Mouse (Mus musculus): ENCODE data around the gene Fgfr2. TPM values are rescaled to one million over a fixed set of nuclear protein-coding genes. Genes with fewer than 3 reads are reported as not detected.

Fgfr2 gene
- polyA plus RNA-seq, 1 experiment from 2014 or later: 92.0 TPM

DNA sequence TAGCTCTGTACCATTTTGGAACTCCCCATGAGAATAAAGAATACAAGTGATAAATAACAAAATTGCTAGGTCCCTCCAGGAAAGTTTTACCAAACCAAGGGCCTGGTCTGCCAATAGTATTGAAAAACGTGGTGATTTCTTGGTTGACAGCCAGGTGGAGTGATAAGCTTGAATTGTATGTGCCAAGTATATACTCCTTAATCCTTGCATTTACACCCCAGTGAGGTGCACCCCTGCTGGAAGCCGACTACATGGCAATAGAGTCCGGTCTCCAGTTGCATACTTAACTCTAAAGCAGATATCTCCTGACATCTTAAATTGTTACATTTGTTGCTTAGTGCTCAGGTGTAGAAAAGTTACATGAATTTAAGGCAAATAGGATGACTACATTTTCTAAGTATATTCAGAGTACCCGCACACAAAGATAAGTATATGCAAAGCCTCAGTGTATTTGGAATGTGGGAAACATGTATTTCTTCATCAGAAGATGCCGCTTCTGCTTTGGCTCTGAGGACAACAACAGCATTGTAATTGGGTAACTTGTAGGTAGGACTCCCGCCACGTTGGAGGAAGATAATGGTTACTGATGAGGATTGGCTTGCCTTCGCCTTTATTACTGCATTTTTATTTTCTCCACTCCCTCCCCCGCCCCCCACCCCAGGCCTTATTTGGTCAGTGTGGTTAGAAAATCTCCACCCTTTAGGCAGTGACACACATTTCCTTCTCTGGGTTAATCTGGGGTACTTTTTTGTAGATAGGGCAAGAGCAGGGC, 1751.1 kb downstream of the Fgfr2 start:
- 76% methylated on average over 9 of the region's 9 CpGs for WGBS
- no peaks in the 10 kb centered on the region for H3K9me3 ChIP-seq (ENCODE audit: control insufficient read depth, low read length)
- ATAC-seq (ENCODE audit: low FRiP score) (0 out of 2 replicates have a peak, but pooled peaks have one; percentile 18), DNase-seq (ENCODE audit: low spot score, missing footprints) (no peak)
- H3K36me3 ChIP-seq (ENCODE audit: control insufficient read depth, insufficient read depth, low read length): no peaks in the 10 kb centered on the region
- peaks cover 5% of the 10 kb centered on the region for H3K4me1 ChIP-seq (ENCODE audit: control insufficient read depth, insufficient read depth, low read length)
- no peak overlapping the region for H3K27ac ChIP-seq (ENCODE audit: low read depth, low read length)
- peak overlapping the region; percentile 95; the same call in 1 of the 2 replicates for H3K9ac ChIP-seq (ENCODE audit: low read length)
- H3K4me3 ChIP-seq (ENCODE audit: low read depth, low read length): peak overlapping the region; percentile 73; the same call in 1 of the 2 replicates
- H3K27me3 ChIP-seq (ENCODE audit: control insufficient read depth, insufficient read depth, low read length): no peaks in the 10 kb centered on the region
- H3K4me2 ChIP-seq: peak overlapping the region; percentile 80

DNA sequence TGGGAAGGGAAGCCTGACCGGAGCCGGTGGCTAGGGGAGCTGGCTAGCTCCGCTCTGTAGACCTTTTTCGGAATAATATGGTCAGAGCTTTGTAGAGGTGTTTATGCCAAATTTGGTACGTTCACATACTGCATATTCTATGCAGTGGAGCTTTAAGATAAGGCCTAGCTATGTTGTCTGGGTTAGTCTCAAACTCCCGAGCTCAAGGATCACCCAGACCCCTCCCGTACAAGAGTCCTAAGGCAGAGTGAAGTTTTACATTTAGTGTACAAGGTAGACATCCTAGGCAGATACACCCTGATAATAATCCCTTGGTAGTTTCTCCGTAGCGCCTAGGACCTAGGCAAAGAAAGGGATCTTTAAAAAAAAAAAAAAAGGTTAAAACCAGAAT, 1751.7 kb downstream of the Fgfr2 start:
- WGBS: 9% methylated on average over 9 of the region's 9 CpGs

GRCm38 (mm10) chr7:131370648-131371469, 1752.3 kb downstream of the Fgfr2 start, which contains the start of gene Pstk:
Gene Pstk (plus strand): TSS chr7:131371141.
- ATAC-seq (ENCODE audit: low FRiP score) (peak; percentile 95), DNase-seq (ENCODE audit: low spot score, missing footprints) (peak; percentile 98)
- Histone ChIP-seq H3K27me3 (ENCODE audit: control insufficient read depth, insufficient read depth, low read length) (no peaks in the 10 kb centered on the region), H3K4me3 (ENCODE audit: low read depth, low read length) (peak within 1 kb of the TSS; percentile 73), H3K27ac (ENCODE audit: low read depth, low read length) (peak within 1 kb of the TSS; percentile 73), H3K4me2 (peak within 1 kb of the TSS; percentile 80), H3K4me1 (ENCODE audit: control insufficient read depth, insufficient read depth, low read length) (peaks cover 5% of the 10 kb centered on the region), H3K9me3 (ENCODE audit: control insufficient read depth, low read length) (no peaks in the 10 kb centered on the region), H3K36me3 (ENCODE audit: control insufficient read depth, insufficient read depth, low read length) (no peaks in the 10 kb centered on the region), H3K9ac (ENCODE audit: low read length) (peak within 1 kb of the TSS; percentile 95)
- WGBS: 4% methylated on average over 47 of the region's 47 CpGs

More for the DNA sequence above, 1751.7 kb downstream of the Fgfr2 start:
- peak overlapping the region; percentile 95 for H3K9ac ChIP-seq (ENCODE audit: low read length)
- H3K4me2 ChIP-seq: peak overlapping the region; percentile 80
- no peak for ATAC-seq (ENCODE audit: low FRiP score)
- peaks cover 5% of the 10 kb centered on the region for H3K4me1 ChIP-seq (ENCODE audit: control insufficient read depth, insufficient read depth, low read length)
- peak overlapping the region; percentile 73 for H3K27ac ChIP-seq (ENCODE audit: low read depth, low read length)
- peak overlapping the region; percentile 73 for H3K4me3 ChIP-seq (ENCODE audit: low read depth, low read length)
- no peak for DNase-seq (ENCODE audit: low spot score, missing footprints)
- H3K27me3 ChIP-seq (ENCODE audit: control insufficient read depth, insufficient read depth, low read length): no peaks in the 10 kb centered on the region
- H3K9me3 ChIP-seq (ENCODE audit: control insufficient read depth, low read length): no peaks in the 10 kb centered on the region
- no peaks in the 10 kb centered on the region for H3K36me3 ChIP-seq (ENCODE audit: control insufficient read depth, insufficient read depth, low read length)

DNA sequence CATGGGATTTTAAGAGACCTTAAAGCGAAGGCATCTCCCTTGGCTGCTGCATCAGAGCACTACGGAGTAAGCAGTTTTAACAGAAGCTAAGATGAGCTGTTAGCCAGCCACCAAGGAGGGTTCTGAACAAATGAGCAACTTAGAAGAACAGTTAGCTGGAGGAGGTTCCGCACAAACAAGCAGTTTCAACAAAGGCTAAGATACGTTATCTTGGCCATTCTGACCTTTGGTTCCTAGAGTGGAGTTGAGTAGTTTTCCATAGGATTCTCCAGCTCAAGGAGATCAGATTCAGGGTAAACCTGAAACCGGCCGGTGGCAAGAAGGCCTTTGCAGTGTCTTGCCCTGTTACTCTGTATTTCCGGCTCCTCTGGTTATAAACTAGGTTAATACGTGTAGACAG, 1759.0 kb downstream of the Fgfr2 start:
- Histone ChIP-seq H3K4me2 (no peak overlapping the region), H3K9me3 (ENCODE audit: control insufficient read depth, low read length) (no peaks in the 10 kb centered on the region), H3K36me3 (ENCODE audit: control insufficient read depth, insufficient read depth, low read length) (no peaks in the 10 kb centered on the region), H3K9ac (ENCODE audit: low read length) (no peak overlapping the region), H3K27me3 (ENCODE audit: control insufficient read depth, insufficient read depth, low read length) (0 out of 2 replicates have a peak, but pooled peaks cover 3% of the 10 kb centered on the region), H3K27ac (ENCODE audit: low read depth, low read length) (no peak overlapping the region), H3K4me1 (ENCODE audit: control insufficient read depth, insufficient read depth, low read length) (peaks cover 9% of the 10 kb centered on the region), H3K4me3 (ENCODE audit: low read depth, low read length) (no peak overlapping the region)
- 93% methylated on average over 8 of the region's 8 CpGs for WGBS
- ATAC-seq (ENCODE audit: low FRiP score): no peak
- DNase-seq (ENCODE audit: low spot score, missing footprints): peak; percentile 54

- H3K9me3 ChIP-seq (ENCODE audit: control insufficient read depth, low read length): no peaks in the 10 kb centered on the region
- DNase-seq (ENCODE audit: low spot score, missing footprints) (peak; percentile 99), ATAC-seq (ENCODE audit: low FRiP score) (peak; percentile 98)
- no peaks in the 10 kb centered on the region; the same call in 1 of the 2 replicates for H3K36me3 ChIP-seq (ENCODE audit: control insufficient read depth, insufficient read depth, low read length)
- peak within 1 kb of the TSS; percentile 75 for H3K9ac ChIP-seq (ENCODE audit: low read length)
- peaks cover 9% of the 10 kb centered on the region for H3K4me1 ChIP-seq (ENCODE audit: control insufficient read depth, insufficient read depth, low read length)
- 0 out of 2 replicates have a peak, but pooled peaks cover 3% of the 10 kb centered on the region for H3K27me3 ChIP-seq (ENCODE audit: control insufficient read depth, insufficient read depth, low read length)
- WGBS: under 1% methylated on average over 55 of the region's 55 CpGs
- peak within 1 kb of the TSS; percentile 77 for H3K27ac ChIP-seq (ENCODE audit: low read depth, low read length)
- H3K4me2 ChIP-seq: peak within 1 kb of the TSS; percentile 78
- H3K4me3 ChIP-seq (ENCODE audit: low read depth, low read length): peak within 1 kb of the TSS; percentile 55
Observed at GRCm38 (mm10) chr7:131362615-131363300, 1760.4 kb downstream of the Fgfr2 start, which contains the start of gene 2310057M21Rik. Gene 2310057M21Rik (minus strand): TSS chr7:131362759.

DNA sequence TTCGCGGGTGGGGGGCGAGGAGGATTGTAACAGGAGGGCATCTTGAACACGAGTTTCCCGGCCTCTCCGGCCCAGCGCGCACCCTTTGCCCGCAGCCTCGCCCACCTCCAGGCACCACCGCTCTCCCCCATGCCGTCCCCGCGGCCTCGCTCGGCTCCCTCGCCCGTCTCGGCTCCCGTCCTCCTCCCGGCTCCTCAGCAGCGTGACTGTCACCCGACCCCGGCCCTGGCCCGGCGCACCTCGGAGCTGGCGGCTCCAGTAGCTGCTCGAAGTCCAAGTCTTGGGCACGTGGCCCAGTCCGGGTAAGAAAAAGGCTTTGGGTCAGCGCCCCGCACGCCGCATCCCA, 1760.9 kb downstream of the Fgfr2 start:
- peak overlapping the region; percentile 78 for H3K4me2 ChIP-seq
- peak overlapping the region; percentile 55 for H3K4me3 ChIP-seq (ENCODE audit: low read depth, low read length)
- under 1% methylated on average over 35 of the region's 35 CpGs for WGBS
- peaks cover 9% of the 10 kb centered on the region for H3K4me1 ChIP-seq (ENCODE audit: control insufficient read depth, insufficient read depth, low read length)
- H3K9ac ChIP-seq (ENCODE audit: low read length): peak overlapping the region; percentile 75
- no peaks in the 10 kb centered on the region for H3K9me3 ChIP-seq (ENCODE audit: control insufficient read depth, low read length)
- 0 out of 2 replicates have a peak, but pooled peaks cover 3% of the 10 kb centered on the region for H3K27me3 ChIP-seq (ENCODE audit: control insufficient read depth, insufficient read depth, low read length)
- H3K36me3 ChIP-seq (ENCODE audit: control insufficient read depth, insufficient read depth, low read length): peaks cover 2% of the 10 kb centered on the region; the same call in 1 of the 2 replicates
- ATAC-seq (ENCODE audit: low FRiP score): peak; percentile 86
- H3K27ac ChIP-seq (ENCODE audit: low read depth, low read length): peak overlapping the region; percentile 77; the same call in 1 of the 2 replicates
- DNase-seq (ENCODE audit: low spot score, missing footprints): no peak

GRCm38 (mm10) chr7:131356105-131356504, 1767.0 kb downstream of the Fgfr2 start:
- H3K27me3 ChIP-seq (ENCODE audit: control insufficient read depth, insufficient read depth, low read length): no peaks in the 10 kb centered on the region
- H3K27ac ChIP-seq (ENCODE audit: low read depth, low read length): no peak overlapping the region
- peaks cover 7% of the 10 kb centered on the region; the same call in 1 of the 2 replicates for H3K36me3 ChIP-seq (ENCODE audit: control insufficient read depth, insufficient read depth, low read length)
- no peak overlapping the region for H3K9ac ChIP-seq (ENCODE audit: low read length)
- WGBS: 97% methylated on average over 13 of the region's 13 CpGs
- H3K4me1 ChIP-seq (ENCODE audit: control insufficient read depth, insufficient read depth, low read length): no peaks in the 10 kb centered on the region; the same call in 1 of the 2 replicates
- H3K4me2 ChIP-seq: no peak overlapping the region
- H3K4me3 ChIP-seq (ENCODE audit: low read depth, low read length): no peak overlapping the region
- ATAC-seq (ENCODE audit: low FRiP score): no peak
- no peaks in the 10 kb centered on the region for H3K9me3 ChIP-seq (ENCODE audit: control insufficient read depth, low read length)
- DNase-seq (ENCODE audit: low spot score, missing footprints): no peak

DNA sequence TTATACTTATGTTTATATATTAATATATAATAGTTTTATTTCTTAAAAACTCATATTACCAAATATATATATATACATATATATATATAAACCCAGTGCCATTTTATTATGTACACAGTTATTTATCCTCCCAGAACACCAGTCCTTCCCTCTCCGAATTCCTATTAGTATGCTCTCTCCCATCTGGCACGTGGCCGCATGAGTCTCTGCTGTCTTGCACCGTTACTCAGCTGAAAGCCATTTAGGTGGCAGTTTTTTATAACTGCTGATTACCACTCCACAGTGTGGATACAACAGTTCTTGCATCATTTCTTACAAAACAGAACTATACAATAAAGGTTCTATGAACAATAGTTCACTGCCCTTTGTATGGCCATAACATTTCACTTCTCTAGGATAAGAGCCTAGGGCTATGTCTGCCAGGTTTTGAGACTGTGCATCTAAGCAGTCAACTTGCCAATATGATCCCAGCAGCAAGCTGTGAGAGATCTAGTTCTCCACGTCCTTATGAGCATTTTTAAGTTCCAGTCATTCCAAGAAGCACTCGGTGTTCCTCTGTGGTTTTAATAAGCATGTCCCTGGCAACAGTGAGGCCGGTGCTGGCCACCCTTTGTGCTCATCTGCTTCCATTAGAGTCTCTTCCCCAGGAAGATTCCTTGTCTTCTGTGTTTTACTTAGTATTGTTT, 1777.2 kb downstream of the Fgfr2 start:
- Histone ChIP-seq H3K4me1 (ENCODE audit: control insufficient read depth, insufficient read depth, low read length) (no peaks in the 10 kb centered on the region), H3K36me3 (ENCODE audit: control insufficient read depth, insufficient read depth, low read length) (peaks cover 3% of the 10 kb centered on the region), H3K9ac (ENCODE audit: low read length) (no peak overlapping the region), H3K4me3 (ENCODE audit: low read depth, low read length) (no peak overlapping the region), H3K27ac (ENCODE audit: low read depth, low read length) (no peak overlapping the region), H3K4me2 (no peak overlapping the region), H3K9me3 (ENCODE audit: control insufficient read depth, low read length) (no peaks in the 10 kb centered on the region), H3K27me3 (ENCODE audit: control insufficient read depth, insufficient read depth, low read length) (no peaks in the 10 kb centered on the region)
- ATAC-seq (ENCODE audit: low FRiP score): no peak
- DNase-seq (ENCODE audit: low spot score, missing footprints): no peak
- WGBS: 84% methylated on average over 7 of the region's 7 CpGs
